Mouse (Mus musculus): ENCODE data around the gene Hyal4. TPM values are rescaled to one million over a fixed set of nuclear protein-coding genes. Genes with fewer than 3 reads are reported as not detected.

The Hyal4 gene
- polyA plus RNA-seq, 1 experiment = not detected

DNA sequence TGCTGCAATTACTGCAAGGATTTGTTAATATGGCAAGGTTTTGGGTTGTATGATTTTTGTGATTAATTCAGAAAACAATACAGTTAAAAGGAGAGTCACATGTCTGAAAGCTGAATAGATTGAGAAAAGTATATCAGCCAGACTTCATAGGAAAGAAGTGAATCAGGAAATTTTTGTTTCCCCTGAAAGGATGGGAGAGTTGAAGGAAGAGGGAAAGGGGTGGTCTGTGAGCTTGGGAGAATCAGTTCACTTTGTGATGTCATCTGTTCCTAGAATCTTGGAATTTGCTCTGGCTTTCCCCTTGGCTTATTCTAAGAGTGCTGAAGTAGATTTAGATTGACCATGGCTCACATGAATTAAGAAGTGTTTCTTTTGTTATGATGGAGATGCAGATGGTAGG, 42.8 kb downstream of the Hyal4 start, which contains the start of gene Spam1:
Gene Spam1, plus strand, starts transcription at position 301 of the 400 bp plus-strand sequence.
- TF ChIP-seq CTCF (IDR thresholded peaks at IDR 0.05; ENCODE audit: low read depth, low read length) (no peak), POLR2A (IDR thresholded peaks at IDR 0.05; ENCODE audit: borderline replicate concordance, low read depth, low read length) (no peak)
- H3K4me1 ChIP-seq (ENCODE audit: control insufficient read depth, insufficient read depth, low read length) = no peaks in the 10 kb centered on the region

More for the DNA sequence above, 42.8 kb downstream of the Hyal4 start, which contains the start of gene Spam1:
- H3K27ac ChIP-seq (ENCODE audit: insufficient read depth, low read depth, low read length) = no peak within 1 kb of the TSS
- no peak within 1 kb of the TSS for H3K4me3 ChIP-seq (ENCODE audit: insufficient read depth, low read length)

Other genes starting within 250 kb of the Hyal4 start
- not detected in 2 replicates for gene Iqub, start 233.3 kb upstream of the Hyal4 start, polyA plus RNA-seq (2012; ENCODE audit: insufficient read depth, insufficient read length, missing spikeins)
- 90.2 and 99.8 TPM in 2 replicates for gene Ndufa5, start 220.3 kb upstream of the Hyal4 start, polyA plus RNA-seq (2012; ENCODE audit: insufficient read depth, insufficient read length, missing spikeins)
- not detected in 2 replicates for gene Asb15, start 220.2 kb upstream of the Hyal4 start, polyA plus RNA-seq (2012; ENCODE audit: insufficient read depth, insufficient read length, missing spikeins)
- not detected in 2 replicates for gene Lmod2, start 150.6 kb upstream of the Hyal4 start, polyA plus RNA-seq (2012; ENCODE audit: insufficient read depth, insufficient read length, missing spikeins)
- 18.5 and 18.7 TPM in 2 replicates for gene Wasl, start 83.3 kb upstream of the Hyal4 start, polyA plus RNA-seq (2012; ENCODE audit: insufficient read depth, insufficient read length, missing spikeins)
- not detected in 2 replicates for gene Hyal6, start 15.1 kb upstream of the Hyal4 start, polyA plus RNA-seq (2012; ENCODE audit: insufficient read depth, insufficient read length, missing spikeins)
- gene Spam1, start 42.9 kb downstream of the Hyal4 start, polyA plus RNA-seq (2012; ENCODE audit: insufficient read depth, insufficient read length, missing spikeins) = not detected in 2 replicates
- not detected in 2 replicates for gene Hyal5, start 109.7 kb downstream of the Hyal4 start, polyA plus RNA-seq (2012; ENCODE audit: insufficient read depth, insufficient read length, missing spikeins)
- gene Tmem229a, start 208.0 kb downstream of the Hyal4 start, polyA plus RNA-seq (2012; ENCODE audit: insufficient read depth, insufficient read length, missing spikeins) = not detected in 2 replicates